Mouse (Mus musculus): ENCODE measurements around the gene Psenen. TPM values are rescaled to one million over a fixed set of nuclear protein-coding genes. Genes with fewer than 3 reads are reported as not detected.

Psenen gene
- 158 and 168 TPM in 2 replicates for polyA plus RNA-seq (2015; fragmentation: Nextera tagmentation; extraction: Ambion mirVana)

DNA sequence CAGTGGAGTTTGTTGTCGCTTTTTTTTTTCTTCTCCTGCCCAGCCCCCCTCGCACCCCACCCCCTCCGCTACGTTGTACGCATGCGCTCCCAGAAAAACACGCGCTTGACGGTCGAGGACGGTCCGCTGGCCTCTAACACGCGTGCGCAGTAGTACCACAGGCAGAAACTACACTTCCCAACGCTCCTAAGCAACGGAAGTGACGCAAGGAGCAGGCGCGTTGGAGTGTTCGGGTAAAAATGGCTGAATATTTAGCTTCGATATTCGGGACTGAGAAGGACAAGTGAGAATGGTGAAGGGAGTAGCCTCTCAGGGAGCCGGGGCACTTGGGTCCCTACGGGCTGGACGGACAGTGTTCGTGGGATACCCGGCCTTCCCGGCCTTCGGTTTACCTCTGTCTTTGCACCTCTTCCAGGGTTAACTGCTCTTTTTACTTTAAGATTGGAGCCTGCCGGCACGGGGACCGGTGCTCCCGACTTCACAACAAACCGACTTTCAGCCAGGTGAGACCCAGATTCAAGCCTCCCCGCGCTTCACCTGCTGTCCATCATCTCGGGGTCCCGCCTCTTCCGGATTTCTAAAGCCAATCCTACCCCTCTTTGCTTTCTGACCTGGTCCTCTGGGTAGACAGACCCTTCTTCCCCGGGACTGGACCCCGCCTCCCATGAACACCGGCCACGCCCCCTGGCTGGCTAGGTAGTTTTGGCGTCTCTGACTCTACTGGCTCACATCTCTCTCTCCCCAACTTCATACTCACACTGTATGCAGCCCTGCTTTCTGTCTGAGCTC is at the start of gene Psenen, which contains the start of the genes U2af1l4 and Gm49396:
TSS of gene Psenen (minus strand) at position 511 of the 789 bp plus-strand sequence.
TSS of gene U2af1l4 (plus strand) at position 185 of the 789 bp plus-strand sequence.
TSS of gene Gm49396 (plus strand) at position 228 of the 789 bp plus-strand sequence.
- Histone ChIP-seq H3K4me3 (ENCODE audit: low read length) (peak within 1 kb of the TSS; percentile 85), H3K27ac (ENCODE audit: low read length) (peak within 1 kb of the TSS; percentile 98), H3K4me1 (ENCODE audit: control insufficient read depth, insufficient read depth, low read length) (peaks cover 18% of the 10 kb centered on the region), H3K9ac (ENCODE audit: low read depth, low read length) (peak within 1 kb of the TSS; percentile 88), H3K27me3 (replicated peaks; ENCODE audit: control insufficient read depth, insufficient read depth, low read length) (no peaks in the 10 kb centered on the region), H3K36me3 (ENCODE audit: control insufficient read depth, insufficient read depth, low read length) (peaks cover 8% of the 10 kb centered on the region; the same call in 1 of the 2 replicates), H3K9me3 (ENCODE audit: control insufficient read depth, low read length) (no peaks in the 10 kb centered on the region), H3K4me2 (ENCODE audit: low read depth, low read length) (peak within 1 kb of the TSS; percentile 65)
- 0% methylated on average over 45 of the region's 45 CpGs for WGBS
- peak; percentile 88 for ATAC-seq

DNA sequence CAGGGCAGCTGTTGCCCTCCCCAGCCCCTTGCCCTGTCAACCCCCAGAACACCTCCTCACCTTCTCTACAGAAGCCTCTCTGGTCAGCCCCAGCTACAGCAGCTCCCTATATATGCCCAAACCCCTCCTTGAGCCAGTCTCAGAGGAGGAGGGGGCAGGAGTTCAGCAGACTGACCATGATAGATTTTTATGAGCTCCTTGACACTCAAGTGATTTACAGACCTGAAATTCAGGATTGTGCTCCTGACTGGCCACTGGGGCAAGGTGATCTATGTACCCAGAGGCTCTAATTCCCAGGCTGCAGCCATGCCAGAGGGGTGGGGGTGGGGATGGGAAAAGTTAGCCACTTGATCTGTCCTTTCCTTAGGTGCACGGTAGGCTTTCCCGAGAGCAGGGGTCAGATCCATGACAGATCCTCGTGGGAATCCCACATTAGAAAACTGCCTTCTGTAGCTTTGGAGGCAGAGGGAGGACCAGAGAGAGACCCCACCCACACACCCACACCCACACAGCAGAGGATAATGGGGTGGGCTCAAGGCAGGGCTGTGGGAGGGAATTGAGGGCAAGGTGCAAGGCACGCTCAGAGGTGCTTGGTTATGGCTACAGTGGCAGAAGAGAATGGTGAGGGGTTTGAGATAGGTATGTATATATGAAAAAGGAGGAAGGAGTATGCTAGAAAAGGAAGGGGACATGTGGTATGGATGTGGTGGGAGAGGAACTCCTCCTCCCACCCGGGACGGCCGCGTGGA is 49.4 kb upstream of the Psenen start, which contains the start of gene Upk1a:
TSS of gene Upk1a (minus strand) at position 194 of the 749 bp plus-strand sequence.
- Histone ChIP-seq H3K27ac (ENCODE audit: low read length) (no peak within 1 kb of the TSS), H3K4me2 (ENCODE audit: low read depth, low read length) (no peak within 1 kb of the TSS), H3K36me3 (ENCODE audit: control insufficient read depth, insufficient read depth, low read length) (peaks cover 14% of the 10 kb centered on the region; the same call in 1 of the 2 replicates), H3K27me3 (replicated peaks; ENCODE audit: control insufficient read depth, insufficient read depth, low read length) (no peaks in the 10 kb centered on the region), H3K9ac (ENCODE audit: low read depth, low read length) (no peak within 1 kb of the TSS), H3K4me1 (ENCODE audit: control insufficient read depth, insufficient read depth, low read length) (peaks cover 12% of the 10 kb centered on the region), H3K9me3 (ENCODE audit: control insufficient read depth, low read length) (no peaks in the 10 kb centered on the region), H3K4me3 (ENCODE audit: low read length) (no peak within 1 kb of the TSS)
- 45% methylated on average over 8 of the region's 8 CpGs for WGBS
- peak; percentile 57 for ATAC-seq

DNA sequence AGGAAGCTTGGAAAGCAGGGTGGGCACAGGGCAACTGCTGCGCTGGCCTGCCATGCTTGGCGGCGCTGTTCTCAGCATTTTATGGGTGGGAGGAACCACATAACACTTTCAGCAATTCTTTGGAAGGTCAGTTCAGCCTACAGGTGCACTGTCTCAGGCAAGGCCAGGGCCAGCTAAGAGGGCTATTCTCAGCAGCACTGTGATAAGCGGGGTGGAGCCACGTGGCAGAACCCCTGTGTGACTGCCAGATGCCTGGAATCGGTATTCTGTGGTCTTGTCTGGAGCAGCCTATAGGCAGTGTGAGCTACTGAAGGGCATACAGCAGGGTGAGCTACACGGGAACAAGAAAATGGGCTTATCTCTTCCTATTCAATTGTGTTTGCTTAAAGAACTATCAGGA is 46.6 kb upstream of the Psenen start:
- Histone ChIP-seq H3K9ac (ENCODE audit: low read depth, low read length) (no peak overlapping the region), H3K4me1 (ENCODE audit: control insufficient read depth, insufficient read depth, low read length) (peaks cover 12% of the 10 kb centered on the region), H3K27ac (ENCODE audit: low read length) (0 out of 2 replicates have a peak overlapping the region, but pooled peaks have one; percentile 19), H3K4me2 (ENCODE audit: low read depth, low read length) (no peak overlapping the region), H3K27me3 (replicated peaks; ENCODE audit: control insufficient read depth, insufficient read depth, low read length) (no peaks in the 10 kb centered on the region), H3K4me3 (ENCODE audit: low read length) (no peak overlapping the region), H3K9me3 (ENCODE audit: control insufficient read depth, low read length) (no peaks in the 10 kb centered on the region), H3K36me3 (ENCODE audit: control insufficient read depth, insufficient read depth, low read length) (no peaks in the 10 kb centered on the region)
- WGBS = 38% methylated on average over 7 of the region's 7 CpGs
- ATAC-seq = peak; percentile 49

DNA sequence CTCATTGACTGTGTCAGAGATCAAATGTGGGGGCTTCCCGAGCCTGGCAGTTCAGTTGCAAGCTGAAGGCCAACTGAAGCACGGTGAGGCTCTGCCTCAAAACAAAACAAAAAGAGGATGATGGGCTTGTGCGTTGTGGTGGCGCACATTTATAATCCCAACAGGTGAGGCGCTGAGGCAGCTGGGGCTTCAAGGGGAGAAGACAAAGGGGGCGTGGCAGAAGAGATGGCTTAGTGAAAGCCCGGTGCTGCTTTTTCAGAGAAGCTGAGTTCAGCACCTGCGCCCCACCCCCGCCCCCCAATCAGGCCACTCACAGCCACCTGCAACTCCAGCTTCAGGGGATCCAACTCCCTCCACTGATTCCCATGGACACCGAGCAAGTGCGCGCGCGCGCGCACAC is 45.0 kb upstream of the Psenen start:
- Histone ChIP-seq H3K4me1 (ENCODE audit: control insufficient read depth, insufficient read depth, low read length) (peaks cover 12% of the 10 kb centered on the region), H3K27ac (ENCODE audit: low read length) (no peak overlapping the region), H3K9me3 (ENCODE audit: control insufficient read depth, low read length) (no peaks in the 10 kb centered on the region), H3K9ac (ENCODE audit: low read depth, low read length) (0 out of 2 replicates have a peak overlapping the region, but pooled peaks have one; percentile 30), H3K4me2 (ENCODE audit: low read depth, low read length) (no peak overlapping the region), H3K4me3 (ENCODE audit: low read length) (no peak overlapping the region), H3K36me3 (ENCODE audit: control insufficient read depth, insufficient read depth, low read length) (no peaks in the 10 kb centered on the region), H3K27me3 (replicated peaks; ENCODE audit: control insufficient read depth, insufficient read depth, low read length) (no peaks in the 10 kb centered on the region)
- no peak for ATAC-seq
- 52% methylated on average over 16 of the region's 16 CpGs for WGBS

DNA sequence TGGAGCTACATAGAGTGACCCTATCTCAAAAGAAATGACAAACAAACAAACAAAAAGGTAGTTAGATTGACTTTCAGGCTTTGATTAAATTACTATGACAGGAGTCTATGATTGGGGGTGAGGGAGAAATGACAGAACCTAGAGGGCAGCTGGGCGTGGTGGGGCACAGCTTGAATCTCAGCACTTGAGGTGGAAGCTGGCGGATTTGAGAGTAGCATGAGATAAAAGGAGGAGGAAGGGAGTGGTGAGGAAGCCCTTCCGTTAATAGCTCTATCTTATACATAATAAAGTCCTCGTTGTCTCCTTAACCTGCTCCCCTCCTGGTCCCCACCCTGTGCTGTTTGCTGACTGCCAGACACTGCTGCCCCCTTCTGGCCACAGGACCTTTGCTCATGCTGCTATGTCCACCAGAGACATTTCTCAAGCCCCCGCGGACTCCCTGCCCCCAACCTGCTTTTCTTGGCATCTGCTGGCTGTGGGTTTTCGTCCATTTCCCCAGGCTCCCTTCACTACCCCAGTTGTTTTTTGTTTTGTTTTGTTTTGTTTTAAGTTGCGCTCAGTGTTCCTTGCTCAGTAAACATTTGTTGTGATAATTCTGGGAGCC is 44.4 kb upstream of the Psenen start:
- Histone ChIP-seq H3K27me3 (replicated peaks; ENCODE audit: control insufficient read depth, insufficient read depth, low read length) (no peaks in the 10 kb centered on the region), H3K9ac (ENCODE audit: low read depth, low read length) (0 out of 2 replicates have a peak overlapping the region, but pooled peaks have one; percentile 30), H3K4me2 (ENCODE audit: low read depth, low read length) (no peak overlapping the region), H3K36me3 (ENCODE audit: control insufficient read depth, insufficient read depth, low read length) (no peaks in the 10 kb centered on the region), H3K4me1 (ENCODE audit: control insufficient read depth, insufficient read depth, low read length) (peaks cover 11% of the 10 kb centered on the region), H3K4me3 (ENCODE audit: low read length) (no peak overlapping the region), H3K27ac (ENCODE audit: low read length) (no peak overlapping the region), H3K9me3 (ENCODE audit: control insufficient read depth, low read length) (no peaks in the 10 kb centered on the region)
- WGBS = 24% methylated on average over 8 of the region's 8 CpGs
- ATAC-seq = peak; percentile 45; the same call in 1 of the 2 replicates

DNA sequence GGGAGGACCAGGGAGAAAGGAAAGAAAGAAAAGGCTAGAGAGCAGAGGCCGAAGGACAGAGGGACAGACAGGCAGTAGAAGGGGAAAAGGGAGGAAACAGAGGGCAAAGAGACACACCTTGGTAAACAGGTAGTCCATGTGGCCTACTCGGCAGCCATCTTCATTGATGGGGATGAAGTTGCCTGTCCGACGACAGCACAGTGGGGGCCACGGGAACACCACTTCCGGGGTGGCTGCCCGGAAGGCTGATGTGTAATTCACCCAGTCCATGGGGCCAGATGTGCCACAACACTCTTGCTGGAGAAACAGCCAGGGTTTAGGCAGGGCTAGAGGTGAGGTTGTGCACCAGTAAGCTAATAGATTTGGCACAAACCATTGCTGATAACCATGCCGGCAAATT is 41.5 kb upstream of the Psenen start:
- 83% methylated on average over 8 of the region's 8 CpGs for WGBS
- Histone ChIP-seq H3K4me1 (ENCODE audit: control insufficient read depth, insufficient read depth, low read length) (peaks cover 19% of the 10 kb centered on the region), H3K27me3 (replicated peaks; ENCODE audit: control insufficient read depth, insufficient read depth, low read length) (no peaks in the 10 kb centered on the region), H3K9me3 (ENCODE audit: control insufficient read depth, low read length) (no peaks in the 10 kb centered on the region), H3K36me3 (ENCODE audit: control insufficient read depth, insufficient read depth, low read length) (no peaks in the 10 kb centered on the region), H3K9ac (ENCODE audit: low read depth, low read length) (no peak overlapping the region), H3K4me3 (ENCODE audit: low read length) (no peak overlapping the region), H3K4me2 (ENCODE audit: low read depth, low read length) (no peak overlapping the region), H3K27ac (ENCODE audit: low read length) (no peak overlapping the region)
- ATAC-seq = no peak

DNA sequence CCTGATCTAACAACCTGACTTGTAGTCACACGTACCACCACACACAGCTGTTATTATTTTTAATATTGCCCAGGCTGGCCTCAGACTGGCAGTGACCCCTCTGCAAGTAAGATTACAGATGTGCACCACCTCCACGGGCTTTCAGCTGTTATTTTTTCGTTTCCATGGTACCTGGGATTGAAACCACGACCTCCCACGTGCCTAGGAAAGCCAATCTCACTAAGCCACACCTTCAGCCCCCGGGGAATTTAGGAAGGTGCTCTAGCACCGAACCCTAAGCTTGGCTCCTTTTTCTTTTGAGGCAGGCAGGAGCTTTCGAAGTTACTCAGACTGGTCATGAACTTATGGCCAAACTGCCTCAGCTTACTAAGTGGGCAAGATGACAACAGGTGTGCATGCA is 41.0 kb upstream of the Psenen start:
- H3K4me3 ChIP-seq (ENCODE audit: low read length) = no peak overlapping the region
- H3K27ac ChIP-seq (ENCODE audit: low read length) = no peak overlapping the region
- no peaks in the 10 kb centered on the region for H3K27me3 ChIP-seq (replicated peaks; ENCODE audit: control insufficient read depth, insufficient read depth, low read length)
- H3K36me3 ChIP-seq (ENCODE audit: control insufficient read depth, insufficient read depth, low read length) = no peaks in the 10 kb centered on the region
- no peaks in the 10 kb centered on the region for H3K9me3 ChIP-seq (ENCODE audit: control insufficient read depth, low read length)
- WGBS = 64% methylated on average over 8 of the region's 8 CpGs
- H3K9ac ChIP-seq (ENCODE audit: low read depth, low read length) = no peak overlapping the region
- no peak overlapping the region for H3K4me2 ChIP-seq (ENCODE audit: low read depth, low read length)
- H3K4me1 ChIP-seq (ENCODE audit: control insufficient read depth, insufficient read depth, low read length) = peaks cover 23% of the 10 kb centered on the region
- ATAC-seq = no peak

DNA sequence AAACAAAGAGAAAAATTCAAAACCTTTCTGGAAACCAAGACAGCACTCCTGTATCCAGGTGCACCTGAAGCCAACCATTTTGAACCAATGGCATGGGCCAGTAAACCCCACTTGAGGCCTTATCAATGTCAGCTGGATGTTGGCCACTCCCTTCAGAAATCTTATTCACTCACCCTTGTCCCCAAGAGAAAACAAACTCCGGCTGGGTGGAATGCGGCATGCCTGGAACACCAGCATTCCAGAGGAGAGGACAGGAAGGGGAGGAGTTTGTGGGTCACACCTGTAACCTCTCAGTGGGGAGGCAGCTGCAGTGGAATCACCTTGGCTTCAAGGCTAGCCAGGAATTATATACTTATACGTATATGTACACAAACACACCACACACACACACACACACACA is 39.2 kb upstream of the Psenen start:
- no peaks in the 10 kb centered on the region for H3K36me3 ChIP-seq (ENCODE audit: control insufficient read depth, insufficient read depth, low read length)
- H3K4me1 ChIP-seq (ENCODE audit: control insufficient read depth, insufficient read depth, low read length) = peaks cover 19% of the 10 kb centered on the region
- peak overlapping the region; percentile 71 for H3K27ac ChIP-seq (ENCODE audit: low read length)
- H3K4me3 ChIP-seq (ENCODE audit: low read length) = no peak overlapping the region
- 24% methylated on average over 3 of the region's 3 CpGs for whole genome bisulfite sequencing
- H3K9ac ChIP-seq (ENCODE audit: low read depth, low read length) = no peak overlapping the region
- no peak overlapping the region for H3K4me2 ChIP-seq (ENCODE audit: low read depth, low read length)
- no peaks in the 10 kb centered on the region; the same call in 1 of the 2 replicates for H3K9me3 ChIP-seq (ENCODE audit: control insufficient read depth, low read length)
- no peaks in the 10 kb centered on the region for H3K27me3 ChIP-seq (replicated peaks; ENCODE audit: control insufficient read depth, insufficient read depth, low read length)
- ATAC-seq = peak; percentile 80

DNA sequence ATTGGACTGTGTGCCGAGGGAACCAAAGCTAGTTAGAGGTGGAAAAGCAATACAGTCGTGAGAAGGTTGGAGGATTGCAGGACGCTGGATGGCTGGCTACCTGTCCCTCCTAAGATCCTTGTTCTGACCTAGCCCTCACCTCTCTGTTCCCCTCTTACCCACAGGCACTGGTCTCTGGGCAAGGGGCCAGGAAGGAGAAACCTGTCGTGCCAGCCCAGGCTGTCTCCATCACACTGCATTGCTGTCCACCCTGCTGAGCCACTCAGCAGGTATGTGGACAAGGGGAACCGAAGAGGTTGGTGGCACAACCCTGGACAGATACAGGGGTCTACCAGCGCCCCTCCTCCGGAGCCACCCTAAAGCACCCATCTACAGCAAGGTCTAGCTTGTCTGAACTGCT is 37.2 kb upstream of the Psenen start:
- H3K4me1 ChIP-seq (ENCODE audit: control insufficient read depth, insufficient read depth, low read length) = peaks cover 19% of the 10 kb centered on the region
- no peaks in the 10 kb centered on the region for H3K27me3 ChIP-seq (replicated peaks; ENCODE audit: control insufficient read depth, insufficient read depth, low read length)
- 0 out of 2 replicates have a peak overlapping the region, but pooled peaks have one; percentile 31 for H3K4me2 ChIP-seq (ENCODE audit: low read depth, low read length)
- no peaks in the 10 kb centered on the region for H3K36me3 ChIP-seq (ENCODE audit: control insufficient read depth, insufficient read depth, low read length)
- H3K9me3 ChIP-seq (ENCODE audit: control insufficient read depth, low read length) = no peaks in the 10 kb centered on the region; the same call in 1 of the 2 replicates
- H3K9ac ChIP-seq (ENCODE audit: low read depth, low read length) = 0 out of 2 replicates have a peak overlapping the region, but pooled peaks have one; percentile 11
- ATAC-seq = no peak
- no peak overlapping the region; the same call in 1 of the 2 replicates for H3K4me3 ChIP-seq (ENCODE audit: low read length)
- 70% methylated on average over 7 of the region's 7 CpGs for WGBS
- H3K27ac ChIP-seq (ENCODE audit: low read length) = peak overlapping the region; percentile 46

All from intestine, embryonic 16.5 days (tissue).